Mouse (Mus musculus): ENCODE data around the gene Gm17604.

Gene Gm17604

GRCm38 (mm10) chrX:165004779-165005324 is at the start of gene Gm17604:
Gm17604 (minus strand) TSS chrX:165004829.
- DNase-seq, result no peak

- no peak for DNase-seq
These were observed 45.3 kb upstream of the Gm17604 start for GRCm38 (mm10) chrX:165049929-165050328.

GRCm38 (mm10) chrX:165003141-165003540 is 1.5 kb downstream of the Gm17604 start:
- DNase-seq, result no peak

DNA sequence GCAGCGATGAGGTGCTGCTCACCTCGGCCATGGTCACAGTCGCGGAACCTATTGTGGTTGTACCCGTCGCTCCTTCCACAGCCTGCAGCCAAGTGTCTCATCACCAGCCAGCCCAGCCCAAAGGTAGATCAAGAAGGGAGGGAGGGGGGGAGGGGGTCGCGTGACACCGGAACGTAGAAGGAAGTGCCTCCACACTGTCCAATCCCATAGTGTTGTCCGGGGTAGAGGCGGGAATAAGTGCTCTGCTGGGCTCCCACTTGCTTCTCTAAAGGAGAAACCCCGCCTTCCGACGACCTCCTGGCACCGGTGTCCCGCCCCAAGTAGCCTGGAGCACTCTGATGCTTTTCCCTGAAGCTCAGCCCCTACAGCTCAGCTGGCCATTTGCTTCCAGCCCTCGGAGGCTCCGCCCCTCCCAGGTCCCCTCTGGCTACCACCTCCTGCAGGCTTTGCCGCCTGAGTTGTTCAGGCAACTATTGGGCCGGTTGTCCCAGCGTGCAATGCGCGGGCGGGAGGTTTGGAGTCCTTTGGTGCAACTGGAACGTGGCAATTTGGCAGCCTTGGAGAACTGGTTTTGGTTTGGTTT is 24.3 kb downstream of the Gm17604 start, which contains the start of the genes Mospd2 and Fancb:
Gene Mospd2 (minus strand): TSS at position 183 of the 583 bp plus-strand sequence.
Gene Fancb (plus strand): TSS at position 400 of the 583 bp plus-strand sequence.
- DNase-seq, result peak; percentile 62 to 75

DNA sequence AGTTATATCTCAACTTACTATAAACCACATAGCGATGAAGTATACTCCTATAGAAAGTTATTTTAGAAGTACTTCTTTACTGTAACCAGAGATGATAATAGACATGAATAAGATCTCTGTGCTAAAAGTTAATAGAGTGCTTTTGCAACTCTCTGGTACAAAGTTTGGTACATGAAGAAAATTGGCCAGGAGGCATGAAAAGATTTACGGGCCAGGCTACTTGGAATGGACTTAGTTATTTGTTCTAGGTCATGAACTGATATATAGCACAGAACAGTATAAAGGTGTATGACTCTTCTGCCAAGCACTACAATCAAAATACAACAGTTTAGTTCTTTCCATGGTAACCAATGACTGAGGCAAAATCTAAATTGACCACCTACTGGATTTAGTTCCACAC is 25.8 kb downstream of the Gm17604 start:
- no peak for DNase-seq

- DNase-seq, result no peak
These were observed 33.4 kb downstream of the Gm17604 start for GRCm38 (mm10) chrX:164971206-164971605.

GRCm38 (mm10) chrX:164965750-164966448 is 38.7 kb downstream of the Gm17604 start:
- no peak for DNase-seq
